Mouse (Mus musculus): Measurements from ENCODE around the gene Dbx1. TPM values are rescaled to one million over a fixed set of nuclear protein-coding genes. Genes with fewer than 3 reads are reported as not detected.

The Dbx1 gene
- polyA plus RNA-seq, 1 experiment from 2014 or later = 0.28 TPM

- 10% methylated on average over 18 of the region's 18 CpGs for WGBS
- Histone ChIP-seq H3K9ac (no peak overlapping the region), H3K4me2 (no peak overlapping the region), H3K36me3 (no peaks in the 10 kb centered on the region), H3K4me3 (peak overlapping the region; percentile 24; the same call in 1 of the 2 replicates), H3K9me3 (no peaks in the 10 kb centered on the region), H3K4me1 (peaks cover 17% of the 10 kb centered on the region), H3K27ac (no peak overlapping the region), H3K27me3 (peaks cover 91% of the 10 kb centered on the region)
- ATAC-seq (ENCODE audit: insufficient number of reproducible peaks, insufficient read depth, low FRiP score, low TSS enrichment, low read depth) = no peak
Measured at GRCm38 (mm10) chr7:49639864-49640708, 3.4 kb upstream of the Dbx1 start.

- Histone ChIP-seq H3K27me3 (peaks cover 94% of the 10 kb centered on the region), H3K36me3 (no peaks in the 10 kb centered on the region), H3K27ac (no peak overlapping the region), H3K9me3 (no peaks in the 10 kb centered on the region), H3K9ac (no peak overlapping the region), H3K4me1 (peaks cover 19% of the 10 kb centered on the region), H3K4me2 (peak overlapping the region; percentile 43), H3K4me3 (peak overlapping the region; percentile 24)
- no peak for ATAC-seq (ENCODE audit: insufficient number of reproducible peaks, insufficient read depth, low FRiP score, low TSS enrichment, low read depth)
- 2% methylated on average over 35 of the region's 35 CpGs for WGBS
Measured at GRCm38 (mm10) chr7:49638941-49639776, 2.5 kb upstream of the Dbx1 start.

- no peak for ATAC-seq (ENCODE audit: insufficient number of reproducible peaks, insufficient read depth, low FRiP score, low TSS enrichment, low read depth)
- H3K4me3 ChIP-seq = no peak overlapping the region
- WGBS = 1% methylated on average over 21 of the region's 21 CpGs
- H3K4me2 ChIP-seq = no peak overlapping the region
- H3K9me3 ChIP-seq = no peaks in the 10 kb centered on the region
- no peak overlapping the region for H3K27ac ChIP-seq
- H3K36me3 ChIP-seq = no peaks in the 10 kb centered on the region
- H3K27me3 ChIP-seq = peaks cover 99% of the 10 kb centered on the region
- no peak overlapping the region for H3K9ac ChIP-seq
- peaks cover 26% of the 10 kb centered on the region for H3K4me1 ChIP-seq
Measured at GRCm38 (mm10) chr7:49637851-49638663, 1.4 kb upstream of the Dbx1 start.

- Histone ChIP-seq H3K4me1 (peaks cover 29% of the 10 kb centered on the region), H3K4me2 (no peak overlapping the region), H3K36me3 (no peaks in the 10 kb centered on the region), H3K4me3 (no peak overlapping the region), H3K9ac (no peak overlapping the region), H3K27ac (no peak overlapping the region), H3K27me3 (peaks cover 100% of the 10 kb centered on the region), H3K9me3 (no peaks in the 10 kb centered on the region)
- WGBS = under 1% methylated on average over 9 of the region's 9 CpGs
- ATAC-seq (ENCODE audit: insufficient number of reproducible peaks, insufficient read depth, low FRiP score, low TSS enrichment, low read depth) = no peak
Measured at GRCm38 (mm10) chr7:49637281-49637680, 632 bp upstream of the Dbx1 start.

- Histone ChIP-seq H3K27me3 (peaks cover 100% of the 10 kb centered on the region), H3K4me2 (no peak overlapping the region), H3K36me3 (no peaks in the 10 kb centered on the region), H3K4me3 (0 out of 2 replicates have a peak overlapping the region, but pooled peaks have one; percentile 3), H3K9me3 (no peaks in the 10 kb centered on the region), H3K27ac (no peak overlapping the region), H3K4me1 (peaks cover 31% of the 10 kb centered on the region), H3K9ac (no peak overlapping the region)
- WGBS = under 1% methylated on average over 22 of the region's 22 CpGs
- ATAC-seq (ENCODE audit: insufficient number of reproducible peaks, insufficient read depth, low FRiP score, low TSS enrichment, low read depth) = no peak
Measured at GRCm38 (mm10) chr7:49635971-49636370, 678 bp downstream of the Dbx1 start.

- H3K27ac ChIP-seq = no peak overlapping the region
- no peak for ATAC-seq (ENCODE audit: insufficient number of reproducible peaks, insufficient read depth, low FRiP score, low TSS enrichment, low read depth)
- peaks cover 100% of the 10 kb centered on the region for H3K27me3 ChIP-seq
- no peaks in the 10 kb centered on the region for H3K36me3 ChIP-seq
- peaks cover 31% of the 10 kb centered on the region for H3K4me1 ChIP-seq
- under 1% methylated on average over 35 of the region's 35 CpGs for WGBS
- H3K9ac ChIP-seq = no peak overlapping the region
- H3K4me2 ChIP-seq = no peak overlapping the region
- H3K9me3 ChIP-seq = no peaks in the 10 kb centered on the region
- H3K4me3 ChIP-seq = 0 out of 2 replicates have a peak overlapping the region, but pooled peaks have one; percentile 8
Measured at GRCm38 (mm10) chr7:49635074-49635621, 1.5 kb downstream of the Dbx1 start.

- H3K9ac ChIP-seq = no peak overlapping the region
- peaks cover 31% of the 10 kb centered on the region for H3K4me1 ChIP-seq
- no peak for ATAC-seq (ENCODE audit: insufficient number of reproducible peaks, insufficient read depth, low FRiP score, low TSS enrichment, low read depth)
- peak overlapping the region; percentile 35; the same call in 1 of the 2 replicates for H3K4me3 ChIP-seq
- under 1% methylated on average over 26 of the region's 26 CpGs for WGBS
- H3K4me2 ChIP-seq = peak overlapping the region; percentile 53
- H3K36me3 ChIP-seq = no peaks in the 10 kb centered on the region
- H3K9me3 ChIP-seq = no peaks in the 10 kb centered on the region
- no peak overlapping the region for H3K27ac ChIP-seq
- peaks cover 98% of the 10 kb centered on the region for H3K27me3 ChIP-seq
Measured at GRCm38 (mm10) chr7:49634291-49635073, 2.2 kb downstream of the Dbx1 start.

GRCm38 (mm10) chr7:49633375-49633956, 3.2 kb downstream of the Dbx1 start:
- Histone ChIP-seq H3K27ac (no peak overlapping the region), H3K9ac (peak overlapping the region; percentile 40; the same call in 1 of the 2 replicates)

GRCm38 (mm10) chr7:49632391-49632790, 4.3 kb downstream of the Dbx1 start:
- H3K9me3 ChIP-seq = no peaks in the 10 kb centered on the region
- H3K9ac ChIP-seq = no peak overlapping the region
- no peak for ATAC-seq (ENCODE audit: insufficient number of reproducible peaks, insufficient read depth, low FRiP score, low TSS enrichment, low read depth)
- H3K27me3 ChIP-seq = peaks cover 94% of the 10 kb centered on the region
- no peaks in the 10 kb centered on the region for H3K36me3 ChIP-seq
- no peak overlapping the region for H3K27ac ChIP-seq
- peak overlapping the region; percentile 16 for H3K4me3 ChIP-seq
- H3K4me2 ChIP-seq = peak overlapping the region; percentile 24; the same call in 1 of the 2 replicates
- peaks cover 25% of the 10 kb centered on the region for H3K4me1 ChIP-seq
- WGBS = 5% methylated on average over 24 of the region's 24 CpGs

More at GRCm38 (mm10) chr7:49633375-49633956, 3.2 kb downstream of the Dbx1 start:
- Histone ChIP-seq H3K27me3 (peaks cover 96% of the 10 kb centered on the region), H3K9me3 (no peaks in the 10 kb centered on the region), H3K4me2 (peak overlapping the region; percentile 53), H3K4me1 (peaks cover 25% of the 10 kb centered on the region), H3K4me3 (peak overlapping the region; percentile 35), H3K36me3 (no peaks in the 10 kb centered on the region)
- ATAC-seq (ENCODE audit: insufficient number of reproducible peaks, insufficient read depth, low FRiP score, low TSS enrichment, low read depth) = no peak
- under 1% methylated on average over 33 of the region's 33 CpGs for WGBS

- no peak for ATAC-seq (ENCODE audit: insufficient number of reproducible peaks, insufficient read depth, low FRiP score, low TSS enrichment, low read depth)
- H3K9ac ChIP-seq = no peak overlapping the region
- H3K9me3 ChIP-seq = no peaks in the 10 kb centered on the region
- H3K27me3 ChIP-seq = peaks cover 94% of the 10 kb centered on the region
- 0 out of 2 replicates have a peak overlapping the region, but pooled peaks have one; percentile 24 for H3K4me2 ChIP-seq
- H3K36me3 ChIP-seq = no peaks in the 10 kb centered on the region
- H3K27ac ChIP-seq = no peak overlapping the region
- H3K4me1 ChIP-seq = peaks cover 24% of the 10 kb centered on the region
- H3K4me3 ChIP-seq = peak overlapping the region; percentile 16; the same call in 1 of the 2 replicates
- WGBS = 17% methylated on average over 9 of the region's 9 CpGs
Measured at GRCm38 (mm10) chr7:49631885-49632284, 4.8 kb downstream of the Dbx1 start.

All from embryonic facial prominence, embryonic 13.5 days (tissue).